Mouse (Mus musculus): Measurements from ENCODE around the gene Sult6b1. TPM values are rescaled to one million over a fixed set of nuclear protein-coding genes. Genes with fewer than 3 reads are reported as not detected.
A peak's percentile ranks its signal among the peaks of the same experiment; 100 is the strongest.

Sult6b1 gene
- polyA plus RNA-seq, 2 experiments: 0.11 TPM

- 11% methylated on average over 26 of the region's 26 CpGs for WGBS
- Histone ChIP-seq H3K9me3 (ENCODE audit: control insufficient read depth, low read length) (no peaks in the 10 kb centered on the region), H3K27me3 (ENCODE audit: control insufficient read depth, insufficient read depth, low read length) (no peaks in the 10 kb centered on the region), H3K9ac (ENCODE audit: low read depth, low read length, severe bottlenecking) (peak overlapping the region; percentile 82), H3K27ac (replicated peaks; ENCODE audit: low read depth, low read length) (no peak overlapping the region), H3K4me3 (replicated peaks; ENCODE audit: low read length) (peak overlapping the region; percentile 79), H3K4me1 (ENCODE audit: control insufficient read depth, insufficient read depth, low read length) (peaks cover 5% of the 10 kb centered on the region), H3K4me2 (replicated peaks; ENCODE audit: low read depth, low read length, severe bottlenecking) (peak overlapping the region; percentile 60), H3K36me3 (ENCODE audit: control insufficient read depth, insufficient read depth, low read length) (peaks cover 29% of the 10 kb centered on the region)
- no peak for DNase-seq (ENCODE audit: low spot score)
- no peak for TF ChIP-seq POLR2A (IDR thresholded peaks at IDR 0.05; ENCODE audit: borderline replicate concordance, extremely low read depth, insufficient read depth, insufficient read length)
- no peak for ATAC-seq (ENCODE audit: low FRiP score, low read depth)
Observed at GRCm38 (mm10) chr17:78937229-78937853, 30.5 kb upstream of the Sult6b1 start.

DNA sequence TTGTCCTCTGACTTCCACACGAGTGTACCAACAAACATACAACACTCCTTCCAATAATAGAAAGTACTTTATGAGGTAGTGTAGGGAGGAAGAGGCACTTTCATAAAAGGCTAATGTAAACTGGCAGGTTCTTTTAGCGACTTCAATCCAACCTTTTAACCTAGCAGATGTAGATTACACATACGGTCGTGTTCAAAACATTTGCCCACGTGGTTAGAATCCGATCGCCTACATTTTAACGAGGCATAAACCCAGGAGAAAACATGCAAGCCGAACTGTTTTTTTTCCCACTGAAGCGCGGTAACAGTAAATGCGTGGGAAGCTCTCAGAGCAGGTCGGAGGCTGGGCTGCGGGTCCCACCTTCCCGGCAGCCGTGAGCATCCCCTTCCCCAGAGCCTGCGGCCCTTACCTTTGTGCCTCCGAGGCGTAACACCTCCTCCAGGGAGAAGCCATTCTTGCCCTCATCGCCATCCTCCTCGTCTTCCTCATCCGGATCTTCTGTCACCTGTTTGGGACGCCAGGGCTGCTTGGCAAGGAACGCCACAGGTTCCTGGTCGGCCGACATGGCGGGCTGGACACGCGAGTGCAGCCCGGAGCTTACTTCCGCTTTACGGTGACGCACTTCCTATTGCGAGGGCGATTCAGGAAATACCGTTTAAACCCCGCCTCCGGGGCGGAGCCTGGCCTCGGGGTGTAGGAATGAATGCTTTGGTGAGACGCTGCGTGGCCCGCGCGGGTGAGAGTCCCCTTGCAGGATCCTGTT is 29.9 kb upstream of the Sult6b1 start, which contains the start of the genes Cebpz and Ndufaf7:
TSS of gene Cebpz (minus strand) at position 601 of the 763 bp plus-strand sequence.
TSS of gene Ndufaf7 (plus strand) at position 671 of the 763 bp plus-strand sequence.
- WGBS: under 1% methylated on average over 45 of the region's 45 CpGs
- TF ChIP-seq POLR2A (IDR thresholded peaks at IDR 0.05; ENCODE audit: borderline replicate concordance, extremely low read depth, insufficient read depth, insufficient read length): peak; percentile 77; the same call in 1 of the 2 replicates

DNA sequence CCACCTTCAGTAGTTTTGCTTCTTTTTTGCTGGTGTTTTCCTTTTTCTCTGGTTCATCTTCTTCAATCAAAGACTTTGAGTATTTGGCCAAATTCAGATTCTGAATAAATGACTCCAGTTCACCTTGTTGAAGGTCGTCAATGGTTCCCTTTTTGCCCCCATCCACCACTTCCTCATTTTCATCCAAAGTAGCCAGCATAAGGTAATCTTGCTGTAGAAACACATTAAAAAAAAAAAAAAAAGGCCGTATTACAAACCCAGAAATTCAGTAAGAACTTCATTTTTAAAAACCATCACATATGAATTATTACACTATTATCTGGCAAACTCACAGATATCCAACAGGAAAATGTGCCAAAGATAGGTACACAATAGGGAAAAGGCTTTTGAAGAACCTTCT is 29.1 kb upstream of the Sult6b1 start:
- no peaks in the 10 kb centered on the region for H3K27me3 ChIP-seq (ENCODE audit: control insufficient read depth, insufficient read depth, low read length)
- H3K4me1 ChIP-seq (ENCODE audit: control insufficient read depth, insufficient read depth, low read length): peaks cover 5% of the 10 kb centered on the region
- 77% methylated on average over 2 of the region's 2 CpGs for WGBS
- no peak overlapping the region; the same call in 1 of the 2 replicates for H3K9ac ChIP-seq (ENCODE audit: low read depth, low read length, severe bottlenecking)
- peaks cover 42% of the 10 kb centered on the region for H3K36me3 ChIP-seq (ENCODE audit: control insufficient read depth, insufficient read depth, low read length)
- no peak overlapping the region for H3K27ac ChIP-seq (replicated peaks; ENCODE audit: low read depth, low read length)
- no peaks in the 10 kb centered on the region for H3K9me3 ChIP-seq (ENCODE audit: control insufficient read depth, low read length)
- peak overlapping the region; percentile 79 for H3K4me3 ChIP-seq (replicated peaks; ENCODE audit: low read length)
- peak overlapping the region; percentile 60 for H3K4me2 ChIP-seq (replicated peaks; ENCODE audit: low read depth, low read length, severe bottlenecking)
- no peak for DNase-seq (ENCODE audit: low spot score)
- no peak for TF ChIP-seq POLR2A (IDR thresholded peaks at IDR 0.05; ENCODE audit: borderline replicate concordance, extremely low read depth, insufficient read depth, insufficient read length)
- ATAC-seq (ENCODE audit: low FRiP score, low read depth): no peak

More for the DNA sequence above, 29.9 kb upstream of the Sult6b1 start, which contains the start of the genes Cebpz and Ndufaf7:
- Histone ChIP-seq H3K4me3 (replicated peaks; ENCODE audit: low read length) (peak within 1 kb of the TSS; percentile 79), H3K4me1 (ENCODE audit: control insufficient read depth, insufficient read depth, low read length) (peaks cover 5% of the 10 kb centered on the region), H3K4me2 (replicated peaks; ENCODE audit: low read depth, low read length, severe bottlenecking) (peak within 1 kb of the TSS; percentile 60), H3K36me3 (ENCODE audit: control insufficient read depth, insufficient read depth, low read length) (peaks cover 35% of the 10 kb centered on the region), H3K9ac (ENCODE audit: low read depth, low read length, severe bottlenecking) (peak within 1 kb of the TSS; percentile 82), H3K27me3 (ENCODE audit: control insufficient read depth, insufficient read depth, low read length) (no peaks in the 10 kb centered on the region), H3K9me3 (ENCODE audit: control insufficient read depth, low read length) (no peaks in the 10 kb centered on the region), H3K27ac (replicated peaks; ENCODE audit: low read depth, low read length) (no peak within 1 kb of the TSS)
- peak; percentile 100 for ATAC-seq (ENCODE audit: low FRiP score, low read depth)
- DNase-seq (ENCODE audit: low spot score): peak; percentile 97

- no peaks in the 10 kb centered on the region for H3K27me3 ChIP-seq (ENCODE audit: control insufficient read depth, insufficient read depth, low read length)
- H3K4me1 ChIP-seq (ENCODE audit: control insufficient read depth, insufficient read depth, low read length): 0 out of 2 replicates have a peak, but pooled peaks cover 4% of the 10 kb centered on the region
- no peaks in the 10 kb centered on the region for H3K9me3 ChIP-seq (ENCODE audit: control insufficient read depth, low read length)
- 51% methylated on average over 6 of the region's 6 CpGs for WGBS
- ATAC-seq (ENCODE audit: low FRiP score, low read depth) (no peak), DNase-seq (ENCODE audit: low spot score) (no peak)
- no peak overlapping the region for H3K27ac ChIP-seq (replicated peaks; ENCODE audit: low read depth, low read length)
- TF ChIP-seq POLR2A (IDR thresholded peaks at IDR 0.05; ENCODE audit: borderline replicate concordance, extremely low read depth, insufficient read depth, insufficient read length): no peak
- H3K36me3 ChIP-seq (ENCODE audit: control insufficient read depth, insufficient read depth, low read length): peaks cover 35% of the 10 kb centered on the region
- peak overlapping the region; percentile 3; the same call in 1 of the 2 replicates for H3K4me2 ChIP-seq (replicated peaks; ENCODE audit: low read depth, low read length, severe bottlenecking)
- 0 out of 2 replicates have a peak overlapping the region, but pooled peaks have one; percentile 61 for H3K4me3 ChIP-seq (replicated peaks; ENCODE audit: low read length)
- H3K9ac ChIP-seq (ENCODE audit: low read depth, low read length, severe bottlenecking): no peak overlapping the region
Observed at GRCm38 (mm10) chr17:78917696-78918095, 10.9 kb upstream of the Sult6b1 start.

GRCm38 (mm10) chr17:78916899-78917298 is 10.1 kb upstream of the Sult6b1 start:
- no peak for TF ChIP-seq POLR2A (IDR thresholded peaks at IDR 0.05; ENCODE audit: borderline replicate concordance, extremely low read depth, insufficient read depth, insufficient read length)
- Histone ChIP-seq H3K4me3 (replicated peaks; ENCODE audit: low read length) (peak overlapping the region; percentile 61), H3K27ac (replicated peaks; ENCODE audit: low read depth, low read length) (peak overlapping the region; percentile 77), H3K36me3 (ENCODE audit: control insufficient read depth, insufficient read depth, low read length) (peaks cover 29% of the 10 kb centered on the region), H3K9ac (ENCODE audit: low read depth, low read length, severe bottlenecking) (peak overlapping the region; percentile 69), H3K4me1 (ENCODE audit: control insufficient read depth, insufficient read depth, low read length) (0 out of 2 replicates have a peak, but pooled peaks cover 4% of the 10 kb centered on the region), H3K27me3 (ENCODE audit: control insufficient read depth, insufficient read depth, low read length) (no peaks in the 10 kb centered on the region), H3K4me2 (replicated peaks; ENCODE audit: low read depth, low read length, severe bottlenecking) (peak overlapping the region; percentile 72), H3K9me3 (ENCODE audit: control insufficient read depth, low read length) (no peaks in the 10 kb centered on the region)
- ATAC-seq (ENCODE audit: low FRiP score, low read depth) (peak; percentile 12; the same call in 1 of the 2 replicates), DNase-seq (ENCODE audit: low spot score) (no peak)
- 2% methylated on average over 11 of the region's 11 CpGs for WGBS
